Mouse (Mus musculus) small intestine, adult 2 months (tissue): ENCODE measurements around the gene Dnaaf2.

Experiments
- CTCF ChIP-seq: fragments of 200-500 bp; IDR thresholded peaks from 2 replicates; pipeline ENCODE4 v1.5.1; 2012; ENCODE audit warnings: low read depth, mild to moderate bottlenecking, control low read depth, inconsistent platforms, low read length, moderate library complexity, mixed read lengths; ENCODE audit not compliant: insufficient replicate concordance, insufficient read length; ENCODE audit errors: extremely low read depth
- POLR2A ChIP-seq: fragments of 200-500 bp; IDR thresholded peaks from 2 replicates; pipeline ENCODE4 v1.6.1; 2012; ENCODE audit warnings: low read depth, mild to moderate bottlenecking, control low read depth, inconsistent platforms, low read length, moderate library complexity

DNA sequence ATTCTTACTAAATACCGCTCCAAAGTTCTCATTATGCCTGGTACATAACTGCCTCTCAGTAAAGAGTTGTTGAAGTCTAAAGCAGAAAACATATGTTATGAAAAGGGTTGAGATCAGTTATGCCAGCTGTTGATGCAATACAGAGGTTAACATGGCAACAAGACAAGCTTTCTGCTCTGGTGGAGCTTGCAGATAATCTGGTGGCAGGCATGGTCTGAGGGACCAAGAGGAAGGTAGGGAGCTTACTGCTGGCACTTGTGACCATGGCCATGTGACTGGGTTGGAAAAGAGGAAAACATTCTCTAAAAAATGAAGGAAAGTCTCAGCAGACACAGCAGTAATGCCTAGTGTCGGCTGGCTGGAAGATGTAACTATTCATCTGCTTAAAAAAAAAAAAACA, 26.9 kb downstream of the Dnaaf2 start:
- TF ChIP-seq CTCF, result no peak
- no peak for TF ChIP-seq POLR2A
